Mouse (Mus musculus) left cerebral cortex, adult 9 months (tissue): ENCODE measurements at regions not wholly inside any gene's neighbourhood (a gene's known extent, or its start where the extent isn't known, plus 50 kb on each side); places are given as distances from the start of the nearest gene placed in this dataset.
A peak's percentile ranks its signal among the peaks of the same experiment; 100 is the strongest.

ENCODE experiments used
- DNase-seq, 2 experiments: peaks; one replicate each; pipeline ENCODE4 v3.0.0; 2022; ENCODE audit warnings: low spot score in 2 of 2

DNA sequence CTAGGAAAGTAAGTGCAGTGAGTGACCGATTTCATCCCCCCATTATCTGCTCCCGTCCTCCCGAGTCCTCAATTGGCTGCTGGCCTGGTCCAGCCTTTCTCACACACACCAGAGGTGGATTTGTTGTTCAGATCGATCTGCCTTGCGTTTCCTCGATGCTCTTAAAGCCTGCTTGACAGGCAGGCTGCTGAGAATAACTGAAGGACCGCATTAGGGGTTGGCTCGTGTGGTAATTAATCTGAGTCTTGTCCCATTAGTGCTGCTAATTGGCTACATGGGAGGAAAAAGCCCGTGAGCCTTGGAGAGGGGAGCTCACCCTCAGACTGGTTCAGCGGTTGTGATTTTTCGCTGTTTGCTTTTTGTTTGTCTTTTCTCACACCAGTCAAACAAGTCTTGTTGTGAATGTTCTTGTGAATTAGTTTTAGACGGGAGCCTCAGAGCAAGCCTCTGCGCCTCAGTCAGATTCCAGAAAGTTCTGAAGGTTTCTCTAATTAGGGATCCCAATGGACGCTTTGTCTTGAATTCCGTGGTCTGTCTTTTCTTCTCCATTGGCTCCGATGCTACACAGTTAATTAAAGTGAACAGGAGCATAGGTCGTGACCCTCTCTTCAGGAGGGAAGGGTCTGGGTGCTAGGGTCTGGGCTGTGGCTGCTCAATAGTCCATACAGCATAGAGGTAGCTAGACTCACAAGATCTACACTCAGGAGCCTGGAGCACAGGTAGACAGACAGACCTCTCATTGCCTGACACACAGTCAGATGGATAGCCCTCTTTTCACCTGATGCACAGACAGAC, 226.1 kb upstream of the BB014433 start:
- no peak for DNase-seq

DNA sequence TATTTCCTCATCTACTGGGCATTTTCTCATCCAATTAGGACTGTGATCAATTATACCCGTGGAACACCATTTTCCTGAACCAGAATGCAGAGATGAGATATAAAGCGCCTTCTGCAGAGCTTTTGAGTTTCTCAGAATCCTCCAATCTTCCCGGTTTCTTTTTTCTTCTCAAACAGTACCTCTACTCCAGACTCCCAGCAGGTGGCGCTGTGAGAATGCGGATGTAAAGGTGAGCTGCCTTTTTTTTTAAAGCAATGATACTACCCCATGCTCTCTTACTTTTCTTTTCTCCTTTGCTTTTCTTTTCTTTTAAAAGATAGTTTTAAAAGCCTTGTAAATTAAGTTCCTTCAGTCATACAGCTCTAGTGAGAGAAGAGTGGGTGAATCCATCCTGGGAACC, 224.4 kb upstream of the BB014433 start:
- peak in 1 of 2 experiments; percentile 84 for DNase-seq

DNA sequence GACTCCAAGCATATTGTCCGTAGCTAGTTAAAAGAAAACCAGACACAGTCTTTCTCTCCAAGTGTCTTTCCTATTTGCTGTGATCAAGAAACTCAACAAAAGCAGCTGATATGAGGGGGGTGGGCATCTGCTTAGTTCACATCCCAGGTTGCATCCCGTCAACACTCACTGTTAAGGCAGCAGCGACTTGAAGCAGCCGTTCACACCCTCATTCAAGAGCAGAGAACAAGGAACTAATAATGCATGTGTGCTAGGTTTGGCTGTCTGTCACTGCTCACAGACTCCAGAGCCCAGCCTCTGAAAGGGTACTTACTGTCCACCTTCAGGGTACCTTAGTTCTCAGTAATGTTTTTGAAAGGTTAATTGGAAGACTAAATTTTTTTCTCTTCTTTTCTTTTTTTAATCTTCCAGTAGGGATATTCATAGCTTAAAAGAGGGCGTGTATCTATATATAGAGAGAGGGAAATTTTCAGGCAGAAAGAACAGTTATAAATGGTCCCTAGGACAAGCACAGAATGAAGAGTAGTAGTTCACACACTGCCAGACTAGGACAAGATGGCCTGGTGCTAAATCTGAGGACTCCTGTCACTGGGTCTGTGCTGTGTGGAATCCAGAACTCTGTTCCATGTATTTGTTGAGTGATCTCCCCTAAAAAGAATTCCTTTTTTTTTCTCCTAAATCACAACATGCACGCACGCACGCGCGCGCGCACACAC, 199.1 kb upstream of the BB014433 start:
- no peak for DNase-seq

DNA sequence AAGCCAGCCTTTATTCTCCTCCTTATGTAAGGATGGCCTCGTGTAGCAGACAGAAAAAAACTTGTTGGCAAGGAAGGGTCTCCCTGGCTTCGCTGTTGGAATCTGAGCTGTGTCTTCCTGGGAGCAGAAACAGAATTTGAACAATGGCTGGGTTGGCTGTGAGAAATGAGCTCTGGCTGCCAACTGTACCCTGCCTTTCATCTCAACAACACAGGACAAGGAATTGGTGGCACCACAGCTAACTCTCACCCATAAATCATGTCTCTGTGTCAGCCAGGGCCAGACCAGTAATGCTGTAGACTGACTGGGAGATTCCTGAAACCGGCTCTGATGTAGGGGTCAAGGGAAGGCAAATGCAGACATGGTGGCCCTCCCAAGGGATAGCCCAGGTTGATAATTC, 189.5 kb upstream of the BB014433 start:
- no peak for DNase-seq

DNA sequence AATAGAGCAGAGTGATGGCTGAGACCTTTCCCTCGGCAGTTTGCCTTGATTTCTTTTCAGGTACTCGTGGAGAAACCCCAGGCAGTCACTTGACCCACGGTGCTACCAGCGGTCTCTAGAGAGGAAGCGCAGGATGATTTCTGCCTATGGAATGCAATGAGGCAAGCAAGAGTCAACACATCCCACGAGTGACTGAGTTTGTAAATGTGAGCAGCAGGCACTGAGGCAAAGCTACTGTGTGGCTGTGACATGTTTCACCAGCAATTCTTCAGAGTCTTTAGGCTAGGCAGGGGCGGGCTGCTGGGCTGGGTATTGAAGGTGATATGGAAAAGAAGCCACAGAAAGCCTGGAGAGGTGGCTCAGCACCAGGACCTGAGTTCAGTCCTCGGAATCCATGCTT, 187.4 kb upstream of the BB014433 start:
- no peak for DNase-seq

DNA sequence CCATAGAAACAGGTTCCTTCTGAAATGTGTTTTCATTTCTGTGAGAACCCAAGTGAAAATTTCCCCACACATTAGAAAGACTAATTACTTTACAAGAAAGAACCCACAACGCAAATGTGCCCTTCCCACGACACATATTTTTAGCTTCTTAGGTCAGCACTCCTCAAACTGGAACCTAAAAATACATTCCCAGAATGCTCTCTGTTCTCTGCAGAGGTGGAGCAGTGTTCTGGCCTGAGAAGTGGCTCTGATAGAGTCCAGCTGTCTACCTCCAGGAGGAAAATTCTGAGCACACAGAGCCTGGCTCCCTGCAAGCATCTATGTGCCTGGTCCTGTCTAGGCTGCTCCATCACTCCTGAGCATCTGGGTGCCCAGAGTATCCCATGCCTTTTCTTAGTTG, 184.3 kb upstream of the BB014433 start:
- DNase-seq: peak; percentile 35 to 45

DNA sequence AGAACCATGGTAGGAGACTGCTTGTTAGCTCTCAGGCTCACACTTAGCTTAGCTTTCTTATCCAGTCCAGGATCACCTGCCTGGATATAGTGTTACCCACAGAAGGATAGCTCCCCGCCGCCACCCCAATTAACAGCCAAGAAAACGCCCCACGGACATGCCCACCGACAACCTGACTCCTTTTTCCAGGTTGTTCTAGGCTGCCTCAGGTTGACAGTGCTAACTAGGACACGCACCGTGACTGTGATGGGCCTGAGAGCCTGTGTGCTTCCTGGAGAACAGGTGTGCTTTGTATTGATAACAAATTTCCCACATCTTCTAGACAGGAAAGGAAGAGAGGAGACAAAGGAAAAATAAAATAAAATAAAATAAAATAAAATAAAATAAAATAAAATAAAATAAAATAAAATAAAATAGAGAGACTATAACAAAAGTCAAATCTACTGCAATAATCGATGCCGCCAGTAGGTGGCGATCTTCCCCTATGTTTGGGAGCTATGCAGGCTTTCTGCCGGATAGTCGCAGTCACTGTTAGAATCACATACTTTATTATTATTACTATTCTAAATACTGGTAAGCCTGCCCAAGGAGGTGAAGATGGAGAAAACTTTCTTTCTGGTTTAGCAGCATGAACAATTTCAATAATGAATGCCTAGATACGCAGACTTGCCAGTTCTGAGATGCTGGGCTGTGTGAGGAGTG, 175.5 kb upstream of the BB014433 start:
- peak in 1 of 2 experiments; percentile 48 for DNase-seq

DNA sequence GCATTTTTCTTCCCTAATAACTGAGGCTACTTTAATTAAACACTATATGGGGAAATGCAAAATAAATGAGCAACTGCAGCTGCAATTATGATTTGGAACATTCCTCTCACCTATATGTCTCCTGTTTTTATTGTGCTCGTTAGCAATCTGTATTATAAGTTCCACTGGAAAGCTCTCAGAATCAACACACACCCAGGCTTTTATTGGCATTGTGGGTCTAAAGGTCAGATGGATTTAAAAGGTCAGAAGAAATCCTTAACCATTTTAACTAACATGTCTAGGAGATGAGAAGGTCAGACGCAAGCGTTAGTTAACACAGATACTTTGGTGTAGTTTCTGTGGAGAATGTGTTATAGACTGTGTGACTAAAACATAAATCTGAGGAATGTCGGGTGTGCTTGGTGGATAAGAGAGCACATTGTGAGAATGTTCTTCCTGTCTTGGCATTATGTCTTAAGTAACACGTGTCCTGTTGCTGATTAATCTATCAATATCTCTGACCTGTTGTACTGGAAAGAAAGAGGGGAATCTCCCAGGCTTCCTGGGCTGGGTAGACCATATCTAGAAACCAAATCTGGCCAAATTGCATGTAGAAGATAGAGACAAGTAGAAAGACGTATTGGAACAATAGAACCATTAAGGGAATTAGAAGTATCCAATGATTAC, 164.1 kb upstream of the BB014433 start:
- no peak for DNase-seq

DNA sequence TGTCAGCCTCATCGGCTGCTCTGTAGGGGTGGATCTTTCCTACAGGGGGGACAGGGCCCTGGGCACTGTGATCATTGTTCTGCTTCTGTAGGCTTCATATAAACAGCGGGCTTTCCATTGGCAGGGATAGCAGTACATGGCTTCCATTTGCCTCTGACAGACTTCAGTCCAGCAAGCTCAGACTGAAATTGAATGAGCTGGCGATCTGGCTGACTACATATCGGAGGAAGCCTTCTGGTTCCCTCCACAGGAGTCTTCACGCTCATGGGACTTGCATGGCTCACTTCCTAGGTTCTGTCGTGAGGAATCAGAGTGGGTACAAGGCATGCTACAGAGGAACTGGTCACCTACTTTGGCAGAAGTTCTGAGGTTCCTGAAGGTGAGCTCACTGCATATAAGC, 155.7 kb upstream of the BB014433 start:
- no peak for DNase-seq

DNA sequence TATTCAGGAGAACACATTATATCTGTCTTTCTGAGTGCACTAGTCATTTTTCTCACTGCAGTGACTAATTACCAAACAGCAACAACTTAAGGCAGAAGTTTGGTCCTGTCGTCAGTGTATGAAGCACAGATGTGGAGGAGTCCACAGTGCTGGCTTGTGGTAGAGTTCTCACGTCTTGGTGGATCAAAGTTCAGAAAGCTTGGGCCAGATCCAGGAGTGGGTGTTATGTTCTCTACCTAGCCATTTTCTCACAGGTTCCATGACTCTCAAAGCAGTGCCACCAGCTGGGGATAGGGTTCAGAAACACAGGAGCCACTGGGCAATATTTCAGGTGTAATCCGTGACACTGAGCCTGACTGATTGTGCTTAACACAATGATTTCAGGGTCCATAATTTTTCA, 144.8 kb upstream of the BB014433 start:
- DNase-seq: no peak

DNA sequence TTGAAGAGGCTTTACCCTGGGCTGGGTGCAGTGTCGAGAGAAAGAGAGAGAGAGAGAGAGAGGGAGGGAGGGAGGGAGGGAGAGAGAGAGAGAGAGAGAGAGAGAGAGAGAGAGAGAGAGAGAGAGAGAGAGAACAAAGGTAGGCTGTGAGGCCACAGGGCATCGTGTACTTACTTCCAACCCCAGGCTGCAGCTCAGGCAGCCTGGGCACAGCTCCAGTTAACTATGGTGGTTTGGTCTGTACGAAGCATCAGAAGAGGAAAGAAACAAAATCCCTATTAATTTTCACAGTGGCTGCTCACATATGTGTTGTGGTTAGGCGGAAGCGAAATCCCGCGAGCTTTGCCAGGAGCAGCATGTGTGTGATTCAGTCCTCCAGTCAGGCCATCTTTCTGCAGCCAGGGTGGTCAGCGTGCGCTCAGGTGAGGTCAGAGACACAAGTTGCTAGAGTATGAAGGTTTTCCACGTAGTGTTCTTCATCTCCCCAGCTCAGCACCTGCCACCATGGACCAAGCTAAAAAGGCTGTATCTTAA, 143.3 kb upstream of the BB014433 start:
- no peak for DNase-seq
